Mouse (Mus musculus): Measurements from ENCODE around the gene Aifm2.

Aifm2 gene

GRCm38 (mm10) chr10:61764689-61765088 lies 49.6 kb downstream of the Aifm2 start:
- no peak for DNase-seq (ENCODE audit: low read depth, low spot score)

DNA sequence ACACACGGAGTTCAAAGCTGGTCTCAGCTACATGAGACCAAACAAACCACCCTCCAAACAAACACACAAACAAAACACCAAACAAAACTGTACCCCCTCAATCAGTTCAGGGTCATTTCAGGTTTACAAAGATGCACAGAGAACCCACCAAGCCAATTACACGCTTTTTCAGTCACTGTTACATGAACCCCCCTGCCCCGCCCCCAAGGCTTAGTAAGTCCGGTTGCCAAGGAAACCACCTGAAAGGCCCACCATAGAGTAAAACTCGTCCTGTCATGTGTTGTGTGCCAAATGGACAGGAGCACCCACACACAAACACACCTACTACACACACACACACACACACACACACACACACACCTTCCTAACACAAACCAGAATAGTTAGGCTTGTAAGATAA lies 50.5 kb downstream of the Aifm2 start:
- DNase-seq (ENCODE audit: low read depth, low spot score) = no peak

- no peak for DNase-seq (ENCODE audit: low read depth, low spot score)
Measured at GRCm38 (mm10) chr10:61766806-61767205, 51.7 kb downstream of the Aifm2 start.

DNA sequence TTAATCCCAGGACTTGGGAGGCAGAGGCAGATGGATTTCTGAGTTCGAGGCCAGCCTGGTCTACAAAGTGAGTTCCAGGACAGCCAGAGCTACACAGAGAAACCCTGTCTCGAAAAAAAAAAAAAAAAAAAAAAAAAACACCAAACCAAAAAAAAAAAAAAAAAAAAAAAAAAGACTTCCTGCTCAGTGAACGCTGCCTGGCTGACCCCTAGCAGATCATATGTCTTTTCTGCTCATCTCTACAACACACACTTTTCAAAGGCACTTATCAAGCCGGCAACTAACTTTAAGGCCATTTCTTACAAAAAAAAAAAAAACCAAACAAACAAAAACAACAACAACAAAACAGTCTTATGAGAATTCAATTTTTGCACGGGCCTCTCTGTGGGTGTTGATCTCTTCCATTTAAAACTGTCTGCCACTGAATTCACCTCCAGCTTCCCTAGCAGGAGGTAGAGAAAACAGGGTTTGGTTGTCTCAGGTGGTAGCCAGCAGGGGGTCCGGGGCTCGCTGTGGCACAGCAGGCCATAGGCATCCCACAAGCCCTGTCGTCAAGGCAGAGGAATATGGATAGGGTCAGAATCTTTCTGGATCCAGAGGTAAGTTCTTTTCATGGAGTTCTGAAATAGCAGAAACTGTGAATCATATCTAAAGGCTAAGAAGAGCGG lies 66.5 kb downstream of the Aifm2 start:
- DNase-seq (ENCODE audit: low read depth, low spot score) = no peak

GRCm38 (mm10) chr10:61782799-61783611 lies 67.9 kb downstream of the Aifm2 start:
- DNase-seq (ENCODE audit: low read depth, low spot score) = no peak

- DNase-seq (ENCODE audit: low read depth, low spot score) = no peak
Measured at GRCm38 (mm10) chr10:61783621-61784251, 68.7 kb downstream of the Aifm2 start, which contains the start of gene H2afy2. Gene H2afy2, minus strand, starts transcription at chr10:61784147.

DNA sequence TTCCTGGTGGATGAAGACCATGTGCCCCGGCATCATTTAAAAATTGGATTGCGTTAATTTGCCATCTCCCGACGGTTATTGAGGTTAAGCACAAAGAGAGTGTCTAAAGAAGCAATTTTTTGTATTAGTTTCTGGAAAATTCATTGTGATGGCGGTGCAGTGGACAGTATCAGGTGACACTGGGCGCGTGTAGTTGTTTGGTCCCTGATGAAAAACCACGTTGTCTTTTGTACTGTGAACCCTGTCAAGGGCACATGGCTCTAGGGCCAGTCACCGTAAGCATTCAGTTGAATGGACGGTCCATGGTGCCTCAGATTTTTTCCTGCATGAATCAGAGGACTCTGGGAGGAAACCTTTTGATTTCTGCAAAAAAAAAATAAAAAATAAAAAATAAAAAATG lies 69.4 kb downstream of the Aifm2 start:
- no peak for DNase-seq (ENCODE audit: low read depth, low spot score)

DNA sequence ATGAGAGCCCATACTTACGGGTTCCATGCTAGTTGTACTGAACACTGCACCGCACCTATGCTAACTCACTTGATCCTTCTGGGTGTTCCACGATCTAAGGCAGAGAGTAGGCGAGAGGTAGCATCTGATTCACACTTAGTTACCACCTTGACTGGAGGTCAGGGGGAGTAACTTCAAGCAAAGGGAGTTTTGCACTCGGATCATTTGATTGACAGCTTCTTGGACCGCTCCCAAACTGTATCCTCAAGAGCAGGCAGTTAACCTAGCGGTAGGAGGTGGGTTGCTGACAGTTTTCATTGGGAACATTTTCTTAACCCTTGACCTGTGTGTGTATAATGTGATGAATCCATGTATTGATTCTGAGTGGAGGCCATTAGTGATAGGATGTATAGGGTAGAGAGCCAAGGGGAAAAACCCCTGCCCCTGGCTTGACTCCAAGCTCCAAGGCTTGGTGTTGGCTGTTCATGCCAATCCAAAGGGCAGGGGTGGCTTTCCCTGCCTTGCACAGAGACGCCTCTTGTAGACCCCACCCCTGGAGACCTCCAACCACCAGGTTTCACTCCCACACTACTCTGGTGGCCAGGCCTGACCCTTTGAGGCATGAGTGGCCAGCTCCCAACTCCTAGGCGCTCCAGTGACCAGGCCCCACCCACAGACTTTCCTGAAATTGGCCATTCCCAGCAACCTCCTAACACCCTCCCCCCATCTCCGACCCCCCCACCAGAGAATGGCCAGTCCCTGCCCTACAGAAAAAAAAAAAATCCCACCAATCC lies 72.7 kb downstream of the Aifm2 start:
- no peak for DNase-seq (ENCODE audit: low read depth, low spot score)

- DNase-seq (ENCODE audit: low read depth, low spot score) = no peak
Measured at GRCm38 (mm10) chr10:61788499-61788898, 73.4 kb downstream of the Aifm2 start.

Data from c-Kit-negative CD71-positive TER-119-positive erythroid progenitor cells, embryonic 14.5 days (primary cell).